Mouse (Mus musculus) neural tube, embryonic 12.5 days (tissue): ENCODE measurements at regions not wholly inside any gene's neighbourhood (a gene's known extent, or its start where the extent isn't known, plus 50 kb on each side); places are given as distances from the start of the nearest gene placed in this dataset.
"Not testable (repeated sequence)": the region's sequence is repeated elsewhere in the genome, so short reads cannot be mapped to it uniquely, and the experiment has no call there.

Experiments
- ATAC-seq: fragments of 200-750 bp; cut with Nextera tagmentation; 2 replicates; pipeline ENCODE4 v1.8.0; 2017; ENCODE audit warnings: low read depth, mild to moderate bottlenecking, moderate TSS enrichment, moderate library complexity; ENCODE audit not compliant: low FRiP score
- H3K27ac ChIP-seq: fragments of 300-500 bp; sonication (generic); 2 replicates; pipeline ENCODE4 v1.5.1; 2016
- H3K27me3 ChIP-seq: fragments of 300-500 bp; sonication (generic); replicated peaks from 2 replicates; pipeline ENCODE4 v1.6.1; 2016; ENCODE audit warnings: mild to moderate bottlenecking
- H3K36me3 ChIP-seq: fragments of 300-500 bp; sonication (generic); 2 replicates; pipeline ENCODE4 v1.6.1; 2016; ENCODE audit warnings: mild to moderate bottlenecking
- H3K4me1 ChIP-seq: fragments of 300-500 bp; sonication (generic); 2 replicates; pipeline ENCODE4 v1.6.1; 2016
- H3K4me2 ChIP-seq: fragments of 300-500 bp; sonication (generic); replicated peaks from 2 replicates; pipeline ENCODE4 v1.6.1; 2016; ENCODE audit warnings: mild to moderate bottlenecking
- H3K4me3 ChIP-seq: fragments of 300-500 bp; sonication (generic); 2 replicates; pipeline ENCODE4 v1.5.1; 2016
- H3K9ac ChIP-seq: fragments of 300-500 bp; sonication (generic); 2 replicates; pipeline ENCODE4 v1.6.1; 2016; ENCODE audit warnings: mild to moderate bottlenecking
- H3K9me3 ChIP-seq: fragments of 300-500 bp; sonication (generic); 2 replicates; pipeline ENCODE4 v1.6.1; 2016; ENCODE audit warnings: mild to moderate bottlenecking
- WGBS: fragments of 180-500 bp; shearing (Covaris S2); methylation state at CpG from one replicate; pipeline ENCODE4 v1.1.7; 2016; 5-methylcytosine and 5-hydroxymethylcytosine counted together

- not testable (repeated sequence) for H3K4me3 ChIP-seq, H3K4me2 ChIP-seq, H3K9me3 ChIP-seq, ATAC-seq, H3K27ac ChIP-seq, H3K36me3 ChIP-seq, H3K27me3 ChIP-seq, H3K9ac ChIP-seq, H3K4me1 ChIP-seq
- WGBS: 59% methylated on average over 13 of the region's 13 CpGs
Measured at GRCm38 (mm10) chr13:72253242-72253641, 289.7 kb upstream of the Irx1 start.

GRCm38 (mm10) chr13:72258794-72259193 is 295.3 kb upstream of the Irx1 start:
- Histone ChIP-seq H3K9me3 (no peaks in the 10 kb centered on the region), H3K27me3 (0 out of 2 replicates have a peak, but pooled peaks cover 4% of the 10 kb centered on the region), H3K4me1 (no peaks in the 10 kb centered on the region), H3K36me3 (no peaks in the 10 kb centered on the region), H3K9ac (no peak overlapping the region), H3K4me2 (no peak overlapping the region), H3K4me3 (no peak overlapping the region), H3K27ac (no peak overlapping the region)
- WGBS: 91% methylated on average over 2 of the region's 2 CpGs
- no peak for ATAC-seq

GRCm38 (mm10) chr13:72264416-72264815 is 300.9 kb upstream of the Irx1 start:
- Histone ChIP-seq H3K9me3 (no peaks in the 10 kb centered on the region), H3K27ac (no peak overlapping the region), H3K4me2 (no peak overlapping the region), H3K27me3 (0 out of 2 replicates have a peak, but pooled peaks cover 4% of the 10 kb centered on the region), H3K36me3 (no peaks in the 10 kb centered on the region), H3K4me3 (no peak overlapping the region), H3K4me1 (peaks cover 4% of the 10 kb centered on the region; the same call in 1 of the 2 replicates), H3K9ac (no peak overlapping the region)
- WGBS: 60% methylated on average over 3 of the region's 3 CpGs
- no peak for ATAC-seq

GRCm38 (mm10) chr13:72265116-72265515 is 301.6 kb upstream of the Irx1 start:
- Histone ChIP-seq H3K27me3 (0 out of 2 replicates have a peak, but pooled peaks cover 4% of the 10 kb centered on the region), H3K9ac (no peak overlapping the region), H3K4me2 (no peak overlapping the region), H3K9me3 (no peaks in the 10 kb centered on the region), H3K4me3 (no peak overlapping the region), H3K4me1 (peaks cover 4% of the 10 kb centered on the region; the same call in 1 of the 2 replicates), H3K27ac (no peak overlapping the region), H3K36me3 (no peaks in the 10 kb centered on the region)
- 70% methylated on average over 7 of the region's 7 CpGs for WGBS
- ATAC-seq: no peak

GRCm38 (mm10) chr13:72265650-72266049 is 302.1 kb upstream of the Irx1 start:
- ATAC-seq: no peak
- Histone ChIP-seq H3K36me3 (no peaks in the 10 kb centered on the region), H3K9ac (no peak overlapping the region), H3K27ac (no peak overlapping the region), H3K4me3 (no peak overlapping the region), H3K4me1 (peaks cover 4% of the 10 kb centered on the region; the same call in 1 of the 2 replicates), H3K4me2 (no peak overlapping the region), H3K27me3 (0 out of 2 replicates have a peak, but pooled peaks cover 4% of the 10 kb centered on the region), H3K9me3 (no peaks in the 10 kb centered on the region)
- WGBS: 60% methylated on average over 11 of the region's 11 CpGs

GRCm38 (mm10) chr13:72266174-72266768 is 302.7 kb upstream of the Irx1 start:
- Histone ChIP-seq H3K4me2 (no peak overlapping the region), H3K27ac (no peak overlapping the region), H3K9me3 (no peaks in the 10 kb centered on the region), H3K4me3 (no peak overlapping the region), H3K4me1 (peaks cover 4% of the 10 kb centered on the region; the same call in 1 of the 2 replicates), H3K36me3 (no peaks in the 10 kb centered on the region), H3K27me3 (0 out of 2 replicates have a peak, but pooled peaks cover 4% of the 10 kb centered on the region), H3K9ac (no peak overlapping the region)
- WGBS: 68% methylated on average over 12 of the region's 12 CpGs
- ATAC-seq: no peak

- no peak for ATAC-seq
- no peaks in the 10 kb centered on the region for H3K27me3 ChIP-seq
- H3K27ac ChIP-seq: no peak overlapping the region
- WGBS: 47% methylated on average over 2 of the region's 2 CpGs
- no peak overlapping the region for H3K4me3 ChIP-seq
- no peaks in the 10 kb centered on the region for H3K36me3 ChIP-seq
- H3K9ac ChIP-seq: no peak overlapping the region
- H3K4me2 ChIP-seq: no peak overlapping the region
- no peaks in the 10 kb centered on the region for H3K4me1 ChIP-seq
- H3K9me3 ChIP-seq: no peaks in the 10 kb centered on the region
Measured at GRCm38 (mm10) chr13:72280343-72280742, 316.8 kb upstream of the Irx1 start.

- H3K36me3 ChIP-seq: no peaks in the 10 kb centered on the region
- WGBS: 90% methylated on average over 5 of the region's 5 CpGs
- H3K4me3 ChIP-seq: no peak overlapping the region
- no peak overlapping the region for H3K4me2 ChIP-seq
- no peak for ATAC-seq
- no peaks in the 10 kb centered on the region for H3K9me3 ChIP-seq
- H3K9ac ChIP-seq: no peak overlapping the region
- H3K27me3 ChIP-seq: no peaks in the 10 kb centered on the region
- no peak overlapping the region for H3K27ac ChIP-seq
- H3K4me1 ChIP-seq: no peaks in the 10 kb centered on the region
Measured at GRCm38 (mm10) chr13:72280871-72281270, 317.3 kb upstream of the Irx1 start.

- no peaks in the 10 kb centered on the region for H3K9me3 ChIP-seq
- no peak for ATAC-seq
- H3K27ac ChIP-seq: no peak overlapping the region
- H3K9ac ChIP-seq: no peak overlapping the region
- H3K4me2 ChIP-seq: no peak overlapping the region
- H3K4me1 ChIP-seq: peaks cover 4% of the 10 kb centered on the region; the same call in 1 of the 2 replicates
- no peaks in the 10 kb centered on the region for H3K36me3 ChIP-seq
- H3K4me3 ChIP-seq: no peak overlapping the region
- 94% methylated on average over 3 of the region's 3 CpGs for WGBS
- no peaks in the 10 kb centered on the region for H3K27me3 ChIP-seq
Measured at GRCm38 (mm10) chr13:72282764-72283163, 319.2 kb upstream of the Irx1 start.

- ATAC-seq: no peak
- no peak overlapping the region for H3K4me3 ChIP-seq
- H3K27me3 ChIP-seq: no peaks in the 10 kb centered on the region
- WGBS: 36% methylated on average over 1 of the region's 1 CpGs
- H3K9me3 ChIP-seq: no peaks in the 10 kb centered on the region
- no peak overlapping the region for H3K9ac ChIP-seq
- no peak overlapping the region for H3K27ac ChIP-seq
- no peaks in the 10 kb centered on the region for H3K36me3 ChIP-seq
- H3K4me2 ChIP-seq: no peak overlapping the region
- peaks cover 5% of the 10 kb centered on the region; the same call in 1 of the 2 replicates for H3K4me1 ChIP-seq
Measured at GRCm38 (mm10) chr13:72283701-72284100, 320.2 kb upstream of the Irx1 start.

- ATAC-seq: no peak
- Histone ChIP-seq H3K4me3 (no peak overlapping the region), H3K4me1 (peaks cover 22% of the 10 kb centered on the region; the same call in 1 of the 2 replicates), H3K36me3 (no peaks in the 10 kb centered on the region), H3K9ac (no peak overlapping the region), H3K27ac (no peak overlapping the region), H3K27me3 (peaks cover 6% of the 10 kb centered on the region; the same call in 1 of the 2 replicates), H3K4me2 (no peak overlapping the region), H3K9me3 (no peaks in the 10 kb centered on the region)
- 94% methylated on average over 4 of the region's 4 CpGs for WGBS
Measured at GRCm38 (mm10) chr13:72286301-72286700, 322.8 kb upstream of the Irx1 start.

GRCm38 (mm10) chr13:72288381-72289092 is 325.0 kb upstream of the Irx1 start:
- no peaks in the 10 kb centered on the region for H3K36me3 ChIP-seq
- ATAC-seq: peak; percentile 80
- no peak overlapping the region for H3K4me3 ChIP-seq
- no peaks in the 10 kb centered on the region for H3K9me3 ChIP-seq
- H3K4me1 ChIP-seq: peaks cover 35% of the 10 kb centered on the region; the same call in 1 of the 2 replicates
- 10% methylated on average over 13 of the region's 13 CpGs for WGBS
- H3K9ac ChIP-seq: no peak overlapping the region
- H3K27me3 ChIP-seq: peaks cover 8% of the 10 kb centered on the region; the same call in 1 of the 2 replicates
- H3K4me2 ChIP-seq: peak overlapping the region; percentile 35
- no peak overlapping the region for H3K27ac ChIP-seq
